ENCODE assay signal across 8 mouse cellular contexts in the genomic region with DNA sequence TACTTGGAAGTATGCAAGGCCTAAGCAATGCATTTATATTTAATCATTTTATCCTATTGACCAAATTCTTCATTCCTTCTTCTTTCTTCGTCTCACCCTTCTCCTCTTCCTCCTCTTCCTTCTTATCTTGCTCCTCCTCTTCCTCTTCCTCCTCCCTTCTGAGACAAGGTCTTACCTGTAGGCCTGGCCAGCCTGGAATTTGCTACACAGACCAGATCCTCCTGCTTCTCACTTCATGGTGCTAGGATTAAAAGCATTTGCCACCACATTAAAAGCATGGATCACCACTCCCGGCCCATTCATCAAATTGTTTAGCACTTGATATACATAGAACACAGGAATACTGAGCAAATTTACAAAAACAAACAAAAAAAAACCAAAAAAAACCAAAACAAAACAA. TPM values are rescaled to one million over a fixed set of nuclear protein-coding genes. Genes with fewer than 3 reads are reported as not detected.
DNase-seq lines count a peak whose midpoint lies in the region; ATAC-seq lines count a peak whose summit lies in the region.

No protein-coding gene starts in this region.

- H3K9me3 ChIP-seq in lung, embryonic 15.5 days, result no peaks in the 10 kb centered on the region
- no peaks in the 10 kb centered on the region for H3K9me3 ChIP-seq in forebrain, embryonic 11.5 days (ENCODE audit: control insufficient read depth, low read length)
- no peaks in the 10 kb centered on the region for H3K9me3 ChIP-seq in limb, embryonic 13.5 days
- H3K9me3 ChIP-seq in stomach, embryonic 14.5 days (ENCODE audit: control insufficient read depth, low read depth, low read length), result no peaks in the 10 kb centered on the region

- H3K36me3 ChIP-seq in lung, embryonic 15.5 days, result no peaks in the 10 kb centered on the region
- H3K36me3 ChIP-seq in forebrain, embryonic 11.5 days (ENCODE audit: control insufficient read depth, insufficient read depth, low read length), result no peaks in the 10 kb centered on the region
- no peaks in the 10 kb centered on the region for H3K36me3 ChIP-seq in limb, embryonic 13.5 days
- H3K36me3 ChIP-seq in stomach, embryonic 14.5 days (ENCODE audit: control insufficient read depth, insufficient read depth, low read length), result no peaks in the 10 kb centered on the region

- no peak for ATAC-seq in lung, embryonic 15.5 days (ENCODE audit: borderline replicate concordance, extremely low read depth, low FRiP score, low TSS enrichment)
- no peak for ATAC-seq in forebrain, embryonic 11.5 days (replicated peaks; ENCODE audit: low FRiP score)
- ATAC-seq in limb, embryonic 13.5 days (ENCODE audit: low FRiP score, low read depth), result no peak
- no peak for ATAC-seq in stomach, embryonic 14.5 days (ENCODE audit: insufficient number of reproducible peaks, insufficient read depth, low FRiP score, low read depth)

- DNase-seq in lung, postnatal 36 days, result no peak
- no peak for DNase-seq in forebrain, embryonic 11.5 days (ENCODE audit: low spot score)
- DNase-seq in adrenal gland, postnatal 10 days, result no peak
- DNase-seq in urinary bladder, adult 18-20 months (ENCODE audit: low spot score in 2 of 2), result no peak
- no peak for DNase-seq in kidney, adult 18-20 months

- H3K4me3 ChIP-seq in lung, embryonic 15.5 days, result peak overlapping the region; percentile 79
- H3K4me3 ChIP-seq in forebrain, embryonic 11.5 days (ENCODE audit: low read depth, low read length), result peak overlapping the region; percentile 72
- peak overlapping the region; percentile 82 for H3K4me3 ChIP-seq in limb, embryonic 13.5 days
- H3K4me3 ChIP-seq in stomach, embryonic 14.5 days (ENCODE audit: low read depth, low read length), result peak overlapping the region; percentile 89

- H3K4me2 ChIP-seq in lung, embryonic 15.5 days, result peak overlapping the region; percentile 66
- peak overlapping the region; percentile 79 for H3K4me2 ChIP-seq in forebrain, embryonic 11.5 days (ENCODE audit: low read depth, low read length, severe bottlenecking)
- H3K4me2 ChIP-seq in limb, embryonic 13.5 days (replicated peaks), result peak overlapping the region; percentile 76
- peak overlapping the region; percentile 58 for H3K4me2 ChIP-seq in stomach, embryonic 14.5 days (replicated peaks; ENCODE audit: low read depth, low read length)

- H3K9ac ChIP-seq in lung, embryonic 15.5 days, result no peak overlapping the region; the same call in 1 of the 2 replicates
- peak overlapping the region; percentile 88; the same call in 1 of the 2 replicates for H3K9ac ChIP-seq in forebrain, embryonic 11.5 days (ENCODE audit: low read length)
- peak overlapping the region; percentile 95; the same call in 1 of the 2 replicates for H3K9ac ChIP-seq in limb, embryonic 13.5 days
- 0 out of 2 replicates have a peak overlapping the region, but pooled peaks have one; percentile 86 for H3K9ac ChIP-seq in stomach, embryonic 14.5 days (replicated peaks; ENCODE audit: low read depth, low read length)

- WGBS in lung, embryonic 15.5 days, result 34% methylated on average over 2 of the region's 2 CpGs
- 48% methylated on average over 2 of the region's 2 CpGs for whole genome bisulfite sequencing in forebrain, embryonic 11.5 days
- WGBS in limb, embryonic 13.5 days, result 36% methylated on average over 2 of the region's 2 CpGs
- WGBS in stomach, embryonic 14.5 days, result 49% methylated on average over 2 of the region's 2 CpGs

- H3K27me3 ChIP-seq in lung, embryonic 15.5 days, result no peaks in the 10 kb centered on the region
- no peaks in the 10 kb centered on the region for H3K27me3 ChIP-seq in forebrain, embryonic 11.5 days (ENCODE audit: control insufficient read depth, insufficient read depth, low read length)
- H3K27me3 ChIP-seq in limb, embryonic 13.5 days, result no peaks in the 10 kb centered on the region
- no peaks in the 10 kb centered on the region for H3K27me3 ChIP-seq in stomach, embryonic 14.5 days (ENCODE audit: control insufficient read depth, insufficient read depth, low read length)

- peaks cover 25% of the 10 kb centered on the region for H3K4me1 ChIP-seq in lung, embryonic 15.5 days
- H3K4me1 ChIP-seq in forebrain, embryonic 11.5 days (replicated peaks; ENCODE audit: control insufficient read depth, insufficient read depth, low read length), result 0 out of 2 replicates have a peak, but pooled peaks cover 2% of the 10 kb centered on the region
- H3K4me1 ChIP-seq in limb, embryonic 13.5 days, result peaks cover 22% of the 10 kb centered on the region
- H3K4me1 ChIP-seq in stomach, embryonic 14.5 days (ENCODE audit: control insufficient read depth, insufficient read depth, low read length), result peaks cover 14% of the 10 kb centered on the region; the same call in 1 of the 2 replicates

- H3K27ac ChIP-seq in lung, embryonic 15.5 days, result peak overlapping the region; percentile 96
- no peak overlapping the region; the same call in 1 of the 2 replicates for H3K27ac ChIP-seq in forebrain, embryonic 11.5 days (ENCODE audit: low read depth, low read length)
- H3K27ac ChIP-seq in limb, embryonic 13.5 days, result peak overlapping the region; percentile 94
- H3K27ac ChIP-seq in stomach, embryonic 14.5 days (ENCODE audit: low read length), result peak overlapping the region; percentile 97

RNA-seq across cellular contexts. Expression of a gene that starts 0.9 kb away (rescaled TPM):
- 64.4 and 64.8 TPM in 2 replicates for polyA plus RNA-seq in lung, embryonic 15.5 days (2015; fragmentation: Nextera tagmentation; extraction: Ambion mirVana)
- 43.8 and 48.3 TPM in 2 replicates for polyA plus RNA-seq in forebrain, embryonic 11.5 days (2014; fragmentation: Nextera tagmentation; extraction: Ambion mirVana)
- polyA plus RNA-seq in limb, embryonic 13.5 days (2015; fragmentation: Nextera tagmentation; extraction: Ambion mirVana), result 70.1 and 70.2 TPM in 2 replicates
- polyA plus RNA-seq in stomach, embryonic 14.5 days (2014; fragmentation: Nextera tagmentation; extraction: Ambion mirVana), result 96.2 and 106 TPM in 2 replicates
- 10 to 100 TPM; 72.8 to 77.2 TPM for total RNA-seq in adrenal gland, postnatal 10 days (2021)
